Mouse (Mus musculus): Measurements from ENCODE around the gene Sf3b3.
"Not testable (repeated sequence)": the region's sequence is repeated elsewhere in the genome, so short reads cannot be mapped to it uniquely, and the experiment has no call there.

The Sf3b3 gene

GRCm38 (mm10) chr8:110804825-110805514, 41.6 kb downstream of the Sf3b3 start:
- no peak for DNase-seq

- no peak for DNase-seq
These were observed 42.7 kb downstream of the Sf3b3 start for GRCm38 (mm10) chr8:110803856-110804255.

- DNase-seq, result no peak
These were observed 43.6 kb downstream of the Sf3b3 start for GRCm38 (mm10) chr8:110802988-110803387.

GRCm38 (mm10) chr8:110797086-110797485, 49.5 kb downstream of the Sf3b3 start:
- DNase-seq, result no peak

- DNase-seq, result no peak
These were observed 52.1 kb downstream of the Sf3b3 start for GRCm38 (mm10) chr8:110794363-110794965.

- no peak for DNase-seq
These were observed 52.7 kb downstream of the Sf3b3 start for GRCm38 (mm10) chr8:110793936-110794335.

- DNase-seq, result no peak
These were observed 53.1 kb downstream of the Sf3b3 start for GRCm38 (mm10) chr8:110793511-110793910.

GRCm38 (mm10) chr8:110792574-110793200, 53.9 kb downstream of the Sf3b3 start:
- peak; percentile 39 to 64 for DNase-seq

GRCm38 (mm10) chr8:110791164-110791563, 55.4 kb downstream of the Sf3b3 start:
- DNase-seq, result no peak

GRCm38 (mm10) chr8:110790270-110790669, 56.3 kb downstream of the Sf3b3 start:
- DNase-seq, result no peak

- peak in 1 of 2 experiments; percentile 24 for DNase-seq
These were observed 57.0 kb downstream of the Sf3b3 start for GRCm38 (mm10) chr8:110789571-110789970.

- no peak for DNase-seq
These were observed 57.6 kb downstream of the Sf3b3 start for GRCm38 (mm10) chr8:110788981-110789380.

GRCm38 (mm10) chr8:110787411-110787954, 59.1 kb downstream of the Sf3b3 start:
- DNase-seq, result no peak

- DNase-seq, result no peak
These were observed 59.7 kb downstream of the Sf3b3 start for GRCm38 (mm10) chr8:110786934-110787333.

GRCm38 (mm10) chr8:110786501-110786900, 60.1 kb downstream of the Sf3b3 start:
- not testable (repeated sequence) for DNase-seq

GRCm38 (mm10) chr8:110785366-110785765, 61.2 kb downstream of the Sf3b3 start:
- DNase-seq, result no peak

GRCm38 (mm10) chr8:110779924-110780718, 66.5 kb downstream of the Sf3b3 start:
- DNase-seq, result no peak

GRCm38 (mm10) chr8:110776335-110776734, 70.3 kb downstream of the Sf3b3 start:
- DNase-seq, result no peak

GRCm38 (mm10) chr8:110775721-110776120, 70.9 kb downstream of the Sf3b3 start:
- no peak for DNase-seq

- peak in 1 of 2 experiments; percentile 17 for DNase-seq
These were observed 71.3 kb downstream of the Sf3b3 start for GRCm38 (mm10) chr8:110775316-110775715.

GRCm38 (mm10) chr8:110774725-110775124, 71.9 kb downstream of the Sf3b3 start:
- no peak for DNase-seq

- no peak for DNase-seq
These were observed 72.5 kb downstream of the Sf3b3 start for GRCm38 (mm10) chr8:110774047-110774446.

- no peak for DNase-seq
These were observed 74.1 kb downstream of the Sf3b3 start for GRCm38 (mm10) chr8:110772452-110772851.
